Mouse (Mus musculus): ENCODE data around the gene Atg5. TPM values are rescaled to one million over a fixed set of nuclear protein-coding genes. Genes with fewer than 3 reads are reported as not detected.
A peak's percentile ranks its signal among the peaks of the same experiment; 100 is the strongest.
"Not testable (repeated sequence)": the region's sequence is repeated elsewhere in the genome, so short reads cannot be mapped to it uniquely, and the experiment has no call there.

Gene Atg5
- total RNA-seq (2022) = 10 to 100 TPM; 14.7 to 16.8 (median 16.0) TPM

DNA sequence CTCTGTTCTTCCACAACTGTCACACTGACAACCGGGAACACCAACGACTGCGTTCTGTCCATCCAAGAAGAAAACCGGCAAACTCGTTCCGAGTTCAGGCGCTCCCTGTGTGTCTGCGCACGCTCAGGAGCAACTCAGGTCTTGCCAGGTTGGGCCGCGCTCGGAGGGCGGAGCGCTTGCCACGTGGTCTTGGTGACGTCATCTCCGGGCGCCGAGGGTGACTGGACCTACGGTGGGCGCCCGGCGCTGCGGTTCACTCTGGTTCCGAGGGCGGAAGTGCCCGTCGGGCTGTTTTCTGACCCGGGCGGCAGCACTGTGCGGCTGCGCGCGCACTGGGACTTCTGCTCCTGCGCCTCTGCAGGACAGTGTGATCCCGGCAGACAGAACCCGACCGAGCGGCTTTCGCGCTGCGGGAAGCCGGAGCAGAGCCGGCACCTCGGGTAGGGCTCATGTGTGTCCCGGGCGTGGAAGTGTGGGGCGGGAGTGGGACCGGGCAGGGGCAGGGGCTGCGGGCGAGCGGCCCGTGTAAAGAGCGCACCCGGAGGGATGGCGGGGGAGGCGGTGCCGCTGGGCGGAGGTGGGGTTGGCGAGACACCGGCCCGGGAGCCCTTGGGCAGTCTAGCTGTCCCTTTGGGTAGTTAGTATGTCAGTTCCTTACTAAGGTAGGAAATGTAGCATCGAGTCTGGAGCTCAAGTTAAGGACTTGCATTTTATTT, at the start of gene Atg5:
Gene Atg5, plus strand, starts transcription at position 214 of the 716 bp plus-strand sequence.
- peak; percentile 97 for DNase-seq (ENCODE audit: low spot score)

DNA sequence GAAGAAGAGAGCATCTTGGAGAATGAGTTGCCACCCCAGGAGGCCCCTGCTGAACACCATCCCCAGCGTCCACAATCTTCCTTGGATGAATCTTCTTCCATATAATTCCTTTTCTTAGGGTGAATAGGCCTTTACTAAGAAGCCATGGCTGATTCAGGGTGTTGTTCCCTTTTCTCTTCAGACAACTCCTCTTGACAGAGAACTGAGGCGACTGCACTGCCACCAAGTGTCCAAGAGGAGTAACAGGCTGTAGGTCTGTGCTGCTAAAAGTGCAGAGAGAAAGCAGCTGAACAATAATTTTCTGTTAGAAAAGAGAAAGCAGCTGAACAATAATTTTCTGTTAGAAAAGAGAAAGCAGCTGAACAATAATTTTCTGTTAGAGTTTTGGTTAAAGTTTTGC, 49.1 kb upstream of the Atg5 start:
- DNase-seq (ENCODE audit: low spot score) = not testable (repeated sequence)

DNA sequence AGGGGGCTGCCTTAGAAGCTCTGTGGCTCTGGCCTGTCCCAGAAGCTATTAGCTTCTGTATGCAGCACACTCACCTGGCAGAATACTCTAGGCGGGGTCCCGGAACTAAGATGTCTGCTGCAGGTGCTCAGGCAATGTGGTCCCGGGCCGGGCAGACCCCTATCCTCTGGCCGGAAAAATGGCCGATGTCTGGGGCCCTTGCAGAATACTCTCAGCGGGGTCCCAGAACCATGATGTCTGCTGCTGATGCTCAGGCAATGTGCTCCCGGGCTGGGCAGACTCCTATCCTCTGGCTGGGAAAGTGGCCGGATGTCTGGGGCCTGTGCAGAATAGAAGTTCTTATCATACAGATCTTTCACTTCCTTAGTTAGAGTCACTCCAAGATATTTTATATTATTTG, 43.8 kb upstream of the Atg5 start:
- DNase-seq (ENCODE audit: low spot score) = no peak

DNA sequence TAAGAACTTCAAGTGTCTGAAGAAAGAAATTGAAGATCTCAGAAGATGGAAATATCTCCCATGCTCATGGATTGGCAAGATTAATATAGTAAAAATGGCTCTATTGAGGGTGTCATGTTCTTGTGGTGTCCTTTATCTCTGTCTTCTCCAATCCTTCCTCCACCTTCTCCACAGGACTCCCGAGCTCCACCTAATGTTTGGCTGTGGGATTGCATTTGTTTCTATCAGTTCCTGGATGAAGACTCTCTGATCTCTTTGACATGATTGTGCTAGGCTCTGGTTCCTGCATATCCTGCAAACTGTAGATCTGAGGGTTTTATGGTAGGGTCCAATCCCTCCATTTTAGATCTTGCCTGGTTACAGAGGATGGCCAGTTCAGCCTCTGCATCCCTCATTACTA, 34.8 kb upstream of the Atg5 start:
- DNase-seq (ENCODE audit: low spot score) = peak; percentile 6

DNA sequence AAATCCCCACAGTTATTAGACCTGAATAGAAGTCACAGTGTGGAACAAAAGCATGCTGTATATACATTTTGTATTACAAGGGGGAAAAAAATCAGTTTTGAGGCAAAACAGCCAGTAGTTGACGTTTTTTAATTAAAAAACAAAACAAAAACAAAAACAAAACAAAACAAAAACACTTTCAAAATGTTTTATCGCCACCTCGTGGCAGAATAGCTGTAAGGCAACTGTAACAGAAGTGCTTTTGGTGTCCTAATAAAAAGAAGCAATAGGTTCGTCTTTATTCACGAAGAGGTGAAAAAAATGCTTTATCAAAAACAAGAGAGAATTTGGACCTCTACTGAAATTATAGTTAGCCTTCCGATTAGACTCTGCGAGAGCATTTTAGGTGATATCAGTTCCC, 32.9 kb upstream of the Atg5 start:
- DNase-seq (ENCODE audit: low spot score) = not testable (repeated sequence)

DNA sequence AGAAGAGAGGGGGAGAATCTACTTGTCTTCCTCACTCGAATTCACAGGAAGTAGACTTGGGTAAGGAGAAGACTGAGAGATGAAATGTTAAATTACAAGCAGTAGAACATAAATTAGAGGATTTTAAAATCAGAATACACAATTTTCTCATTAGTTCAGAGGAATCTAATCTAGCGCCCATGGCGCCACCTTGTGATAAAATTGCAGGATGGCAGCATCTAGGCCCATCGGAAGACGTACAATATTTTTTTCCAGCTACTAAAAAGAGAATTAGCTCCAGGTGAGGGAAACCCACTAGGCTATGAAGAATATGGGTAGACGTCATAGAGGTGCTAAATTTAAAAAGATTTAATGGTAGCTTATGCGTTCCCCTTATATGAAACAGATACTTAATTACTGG, 11.5 kb upstream of the Atg5 start:
- no peak for DNase-seq (ENCODE audit: low spot score)

DNA sequence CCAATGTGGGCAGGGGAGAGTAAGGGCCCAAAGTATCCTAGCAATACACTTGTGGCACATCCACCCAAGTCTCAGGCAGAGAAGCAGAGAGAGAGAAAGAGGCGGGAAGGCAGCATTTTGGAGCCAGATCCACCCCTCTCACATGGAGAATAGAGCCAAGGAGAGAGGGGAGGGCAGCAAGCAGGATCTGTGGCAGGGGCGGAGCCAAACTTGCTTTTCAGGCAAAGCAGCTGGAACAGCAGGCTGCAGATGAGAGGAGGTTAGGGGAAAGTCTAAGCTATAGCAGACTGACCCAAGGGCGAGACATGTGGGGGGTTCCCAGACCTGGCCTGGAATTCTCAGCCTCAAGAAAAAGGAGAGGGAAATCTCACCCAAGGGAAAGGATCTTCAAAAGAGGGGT, 2.3 kb upstream of the Atg5 start:
- no peak for DNase-seq (ENCODE audit: low spot score)

DNA sequence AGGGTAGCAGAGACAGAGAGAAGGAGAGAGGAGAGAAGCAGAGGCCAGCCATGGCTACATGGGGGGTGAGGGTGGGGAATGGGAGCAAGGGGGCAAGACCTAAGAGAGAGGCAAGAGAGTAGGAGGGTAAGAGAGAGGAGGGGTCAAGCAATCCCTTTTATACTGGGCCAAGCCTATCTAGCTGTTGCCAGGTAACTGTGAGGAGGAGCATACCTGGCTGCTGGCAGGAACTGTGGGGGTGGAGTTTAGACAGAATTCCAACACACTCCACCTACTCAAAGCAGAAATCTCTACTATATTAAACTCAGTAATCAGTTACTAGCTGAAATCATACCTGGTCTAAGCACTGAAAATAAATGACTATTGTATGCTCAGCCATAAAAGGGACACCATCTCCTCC, 1.6 kb upstream of the Atg5 start:
- DNase-seq (ENCODE audit: low spot score) = no peak

DNA sequence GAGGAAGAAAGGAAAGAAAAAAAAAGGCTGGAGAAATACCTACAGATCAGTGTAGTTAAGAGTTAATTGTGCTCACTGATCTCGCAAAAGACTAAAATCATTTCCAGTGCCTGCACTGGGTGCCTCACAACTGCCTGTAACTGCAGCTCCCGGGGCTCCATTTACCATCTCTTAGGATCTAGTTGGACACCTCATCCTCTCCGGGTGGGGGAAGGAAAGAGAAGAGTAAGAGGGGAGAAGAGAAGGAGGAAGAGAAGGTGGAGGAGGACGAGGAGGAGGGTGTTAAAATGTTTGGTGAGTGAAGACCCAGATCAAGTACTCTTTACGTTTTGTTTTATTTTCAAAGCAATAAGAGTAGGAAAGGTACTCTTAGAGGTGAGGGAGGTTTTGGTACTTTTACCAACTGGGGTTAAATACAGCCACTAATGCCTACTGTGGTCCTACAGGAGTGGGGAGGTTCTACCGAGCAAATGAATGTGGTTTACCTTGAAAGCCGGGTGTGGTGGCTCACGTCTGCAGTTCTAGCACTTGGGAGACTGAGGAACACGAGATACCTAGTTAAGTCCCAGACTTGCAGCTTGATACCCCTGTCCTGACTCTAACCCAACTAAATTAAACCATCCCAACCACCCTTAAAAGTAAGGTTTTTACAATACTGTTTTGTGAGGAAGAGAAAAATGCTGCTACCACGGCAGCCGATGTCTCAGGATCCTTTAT, 574 bp upstream of the Atg5 start:
- no peak for DNase-seq (ENCODE audit: low spot score)

DNA sequence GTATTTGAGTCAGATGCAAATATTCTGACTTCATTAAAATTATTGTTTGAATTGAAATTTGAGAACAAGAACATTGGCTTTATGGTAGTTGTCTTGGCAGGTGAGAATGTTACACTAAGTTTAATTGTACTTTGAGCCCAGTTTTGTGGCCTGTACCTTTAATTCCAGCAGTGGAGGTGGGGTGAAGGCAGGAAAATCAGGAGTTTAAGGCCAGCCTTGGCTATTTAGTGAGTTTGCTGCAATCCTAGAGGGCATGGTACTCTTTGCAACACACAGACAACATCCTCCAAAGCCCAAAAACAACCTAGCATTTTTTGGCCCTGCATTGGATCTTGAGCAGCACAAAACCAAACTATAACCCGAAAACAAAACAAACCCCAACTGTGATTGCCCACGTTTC, 1.1 kb downstream of the Atg5 start:
- DNase-seq (ENCODE audit: low spot score) = no peak

DNA sequence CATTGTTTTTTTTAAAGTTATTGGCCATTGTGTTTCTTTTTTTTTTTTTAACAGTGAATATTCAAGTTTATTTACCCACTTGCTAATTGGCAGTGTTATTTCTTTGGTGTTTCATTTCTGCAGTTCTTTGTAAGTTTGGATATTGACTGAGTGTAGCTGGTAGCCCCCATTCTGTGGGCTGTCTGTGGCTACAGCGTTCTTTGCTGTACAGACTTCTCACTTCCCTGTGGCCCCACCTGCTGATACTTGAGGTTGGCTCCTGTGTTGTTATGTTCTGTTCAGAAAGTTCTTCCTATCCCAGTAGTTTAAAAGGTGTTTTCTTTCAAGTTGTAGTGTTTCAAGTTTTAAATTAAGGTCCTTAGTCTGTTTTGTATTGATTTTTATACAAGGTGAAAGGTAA, 14.2 kb downstream of the Atg5 start:
- DNase-seq (ENCODE audit: low spot score) = no peak

DNA sequence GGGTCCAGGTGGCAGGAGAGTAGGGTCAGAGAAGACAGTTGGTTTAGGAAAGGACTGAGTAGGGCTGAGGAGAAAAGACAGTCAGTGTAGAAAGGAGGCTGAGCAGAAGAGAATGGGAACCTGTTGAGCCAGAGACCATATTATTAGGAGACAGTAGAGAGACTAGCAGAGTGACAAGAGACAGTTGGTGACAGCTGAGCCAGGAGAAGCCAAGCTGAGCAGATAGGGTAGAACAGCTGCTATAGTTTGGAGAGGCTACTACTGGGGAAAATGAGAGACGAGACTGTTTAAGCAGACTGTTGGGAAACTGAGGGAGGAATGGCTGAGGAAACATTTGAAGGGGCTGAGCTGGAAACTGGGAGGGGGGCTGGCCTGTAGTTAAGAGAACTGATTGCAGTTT, 16.9 kb downstream of the Atg5 start:
- no peak for DNase-seq (ENCODE audit: low spot score)

DNA sequence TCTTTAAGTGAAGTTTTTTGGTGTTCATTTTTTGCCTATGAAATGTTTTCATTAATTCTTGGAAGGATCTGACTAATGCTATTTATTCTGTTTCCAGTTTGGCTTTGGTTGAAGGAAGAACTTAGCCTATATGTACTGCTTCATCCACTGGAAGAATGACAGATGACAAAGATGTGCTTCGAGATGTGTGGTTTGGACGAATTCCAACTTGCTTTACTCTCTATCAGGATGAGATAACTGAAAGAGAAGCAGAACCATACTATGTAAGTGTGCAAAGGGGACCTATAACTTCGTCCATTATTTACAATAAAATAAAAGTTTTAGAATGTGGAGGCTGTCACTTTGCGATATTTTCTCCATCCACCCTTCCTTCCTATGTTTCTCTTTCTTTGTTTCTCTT, 17.8 kb downstream of the Atg5 start:
- no peak for DNase-seq (ENCODE audit: low spot score)

DNA sequence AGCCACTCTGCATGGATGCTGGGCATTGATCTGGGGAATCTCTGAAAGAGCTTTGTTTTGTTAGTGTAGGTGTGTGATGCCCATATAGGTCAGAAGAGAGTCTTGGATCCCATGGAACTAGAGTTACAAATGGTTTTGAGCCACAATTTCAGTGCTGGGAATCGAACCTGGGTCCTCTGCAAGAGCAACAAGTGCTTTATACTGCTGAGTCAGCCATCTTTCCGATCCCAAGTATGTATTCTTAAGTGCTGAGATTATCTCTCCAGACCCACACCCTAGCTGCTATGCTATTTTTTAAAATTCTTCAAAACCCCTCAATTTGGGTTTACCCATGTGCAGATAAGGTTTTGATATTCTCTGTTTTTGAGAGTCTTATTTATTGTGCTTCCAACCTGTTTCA, 22.7 kb downstream of the Atg5 start:
- DNase-seq (ENCODE audit: low spot score) = no peak

DNA sequence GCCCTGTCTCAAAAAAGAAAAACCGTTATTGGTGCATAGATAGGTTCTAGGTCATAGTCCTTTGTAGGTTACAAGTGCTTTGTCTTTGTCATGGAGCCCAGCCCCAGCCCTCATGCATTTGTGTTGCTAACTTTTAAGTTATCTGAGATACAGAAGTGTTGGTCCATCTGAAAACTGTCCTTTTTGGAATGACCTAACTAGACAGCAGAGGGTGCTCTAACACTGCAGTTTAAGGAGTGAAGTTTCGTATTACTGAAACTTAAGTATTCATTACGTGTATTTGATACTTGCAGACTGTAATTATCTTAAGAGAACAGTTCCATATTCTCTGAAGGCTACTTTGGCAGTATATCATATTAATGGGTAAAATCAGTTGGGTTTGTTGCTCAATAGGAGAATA, 24.0 kb downstream of the Atg5 start:
- peak; percentile 46 for DNase-seq (ENCODE audit: low spot score)

DNA sequence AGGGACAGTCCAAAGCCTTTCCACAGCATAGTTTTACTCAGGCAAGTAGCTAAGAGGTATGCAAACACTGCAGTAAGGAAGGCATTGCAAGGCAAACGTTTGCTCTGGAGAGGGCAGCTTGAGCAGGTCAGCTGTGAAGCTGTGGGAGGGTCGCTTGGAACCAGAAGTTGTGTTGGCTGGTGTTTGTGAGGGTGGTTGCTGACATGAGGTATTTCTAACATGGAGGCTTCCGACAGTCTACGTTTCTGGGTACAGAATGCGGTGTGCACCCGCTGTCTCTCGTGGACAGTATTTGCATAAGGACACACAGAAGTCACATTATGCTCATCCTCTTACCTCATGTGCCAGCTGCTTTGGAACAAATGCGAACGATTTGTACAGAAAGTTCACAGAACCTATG, 31.0 kb downstream of the Atg5 start:
- no peak for DNase-seq (ENCODE audit: low spot score)

DNA sequence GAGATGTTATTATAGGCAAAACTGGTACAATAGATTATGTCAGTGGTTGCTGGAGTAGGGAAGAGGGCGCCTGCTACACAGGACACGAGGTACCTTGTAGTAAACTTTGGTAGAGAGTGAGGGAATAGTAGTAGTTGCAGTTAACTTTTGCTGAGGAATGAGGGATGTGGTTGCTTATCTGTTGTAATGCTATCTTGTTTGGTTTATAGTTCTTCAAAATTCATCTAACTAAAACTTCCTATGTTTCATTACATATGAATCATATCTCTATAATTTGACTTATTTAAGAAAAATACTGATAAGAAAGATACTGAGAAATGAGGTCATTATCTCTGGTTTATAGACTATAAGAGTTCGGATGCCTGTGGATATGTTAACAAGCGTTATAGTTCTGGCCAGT, 31.9 kb downstream of the Atg5 start:
- no peak for DNase-seq (ENCODE audit: low spot score)

DNA sequence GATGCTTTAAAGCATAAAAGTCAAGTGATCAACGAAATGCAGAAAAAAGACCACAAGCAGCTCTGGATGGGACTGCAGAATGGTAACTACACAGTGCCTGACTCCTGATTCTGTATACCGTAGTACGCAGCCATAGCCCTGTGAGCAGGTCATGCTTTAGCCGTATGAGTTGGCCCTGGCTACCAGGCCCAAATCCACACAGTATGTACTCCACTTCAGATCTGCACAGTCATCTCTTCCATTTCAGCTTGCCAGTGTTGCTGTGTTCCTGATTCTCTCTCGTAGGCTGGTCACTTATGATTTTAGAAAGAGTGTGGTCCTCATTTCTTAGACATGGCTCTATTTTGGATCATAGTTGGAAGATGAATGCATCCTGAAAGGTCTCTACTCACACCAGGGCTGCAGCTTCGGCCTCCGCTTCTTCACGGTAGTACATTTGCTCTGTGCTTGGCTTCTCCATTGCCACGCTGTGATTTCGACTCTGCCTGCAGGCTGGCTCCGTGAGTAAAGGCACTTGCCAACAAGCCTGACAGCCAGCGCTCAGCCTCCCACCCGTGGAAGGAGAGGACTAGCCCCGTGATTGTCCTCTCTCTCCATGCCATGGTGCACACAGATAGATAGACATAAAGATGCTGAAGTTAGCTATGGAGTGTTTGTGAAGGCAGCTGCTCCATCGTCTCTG, 35.6 kb downstream of the Atg5 start:
- DNase-seq (ENCODE audit: low spot score) = no peak

DNA sequence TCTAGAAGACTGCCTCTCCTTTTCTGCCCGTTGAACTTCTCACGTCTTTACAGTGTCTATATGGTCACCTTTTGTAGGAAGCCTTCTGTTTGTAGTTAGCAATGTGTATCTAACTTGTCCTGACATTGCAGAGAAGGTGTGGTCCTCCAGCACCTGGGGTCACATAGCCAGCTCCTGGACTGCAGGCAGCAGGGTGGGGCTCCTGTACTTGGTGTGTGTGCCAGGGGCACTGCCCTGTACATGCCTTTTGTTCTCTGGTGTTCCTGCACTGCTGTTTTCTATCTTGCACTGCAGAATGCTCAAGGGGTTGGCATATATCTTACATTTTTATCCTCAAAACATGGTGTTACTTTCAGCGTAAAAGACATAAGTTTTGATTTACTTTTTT, 36.2 kb downstream of the Atg5 start:
- no peak for DNase-seq (ENCODE audit: low spot score)

DNA sequence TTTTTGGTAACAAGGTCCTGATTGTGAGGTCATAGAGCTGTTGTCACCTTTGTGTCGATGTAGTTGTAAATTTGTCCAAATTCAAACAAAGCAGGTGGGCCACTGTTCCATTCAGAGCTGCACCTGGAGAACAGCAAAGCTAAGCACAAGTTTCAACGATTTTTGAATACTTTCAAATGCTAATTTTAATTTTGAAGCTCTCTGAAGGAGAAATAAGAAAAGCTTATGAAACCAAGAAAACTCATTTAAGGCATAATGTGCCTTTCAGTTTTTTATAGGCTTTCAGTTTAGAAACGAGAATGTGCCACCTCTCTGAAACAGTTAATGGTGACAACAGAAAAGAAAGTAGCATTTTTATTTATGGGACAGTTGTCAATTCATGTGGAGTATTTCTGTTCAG, 36.7 kb downstream of the Atg5 start:
- DNase-seq (ENCODE audit: low spot score) = no peak

DNA sequence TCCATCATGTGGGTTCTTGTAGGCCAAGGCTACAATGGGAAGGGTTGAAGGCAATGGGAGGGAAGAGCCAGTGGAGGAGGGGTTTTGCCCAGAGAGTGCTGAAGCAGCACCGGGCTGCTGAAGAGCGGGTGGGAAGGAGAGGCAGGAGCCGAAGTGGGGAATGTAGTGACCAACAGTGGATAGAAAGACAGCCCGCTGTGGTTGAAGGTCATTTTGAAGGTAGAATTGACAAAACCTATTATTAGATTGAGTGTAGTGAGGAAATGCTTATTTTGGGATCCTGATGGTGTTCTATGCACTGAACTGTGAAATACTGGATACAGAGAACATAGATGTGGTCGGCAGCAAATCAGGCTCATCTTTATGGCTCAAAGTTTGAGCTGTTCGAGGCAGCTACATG, 38.1 kb downstream of the Atg5 start:
- no peak for DNase-seq (ENCODE audit: low spot score)

DNA sequence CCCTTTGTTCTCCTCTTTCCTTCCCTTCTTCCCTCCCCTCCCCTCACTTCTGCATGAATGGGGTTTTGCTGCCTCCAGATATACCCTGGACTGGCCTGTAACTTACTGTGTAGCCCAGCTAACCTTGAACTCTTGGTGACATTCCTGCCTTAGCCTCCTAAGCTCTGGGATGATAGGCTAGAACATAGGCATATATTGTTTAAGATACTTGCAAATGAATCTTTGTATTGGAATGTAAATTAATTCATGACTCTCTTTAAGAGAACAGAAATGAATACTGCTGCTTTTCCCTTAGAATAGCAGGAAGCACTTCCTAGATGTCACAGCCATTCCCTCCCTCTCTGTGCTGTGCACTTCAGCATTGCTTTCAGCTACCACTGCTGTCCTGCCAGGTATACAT, 40.1 kb downstream of the Atg5 start:
- DNase-seq (ENCODE audit: low spot score) = no peak

DNA sequence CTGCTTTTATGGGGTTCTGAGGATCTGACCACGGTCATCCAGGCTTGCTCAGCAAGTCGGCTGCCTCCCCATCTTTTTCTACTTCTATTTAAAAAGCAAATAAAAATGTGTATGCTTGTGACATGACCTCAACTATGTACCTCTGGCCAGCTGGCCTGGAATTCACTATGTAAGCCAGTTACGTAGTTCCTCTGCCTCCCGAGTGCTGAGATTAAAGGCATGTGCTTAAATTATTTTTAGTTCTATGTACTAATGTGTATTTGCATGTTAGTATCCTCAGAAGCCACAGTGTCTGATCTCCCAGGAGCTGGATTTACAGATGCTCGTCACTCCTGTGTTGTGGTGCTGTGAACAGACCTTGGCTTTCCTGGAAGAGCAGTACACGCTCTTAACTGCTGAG, 41.1 kb downstream of the Atg5 start:
- no peak for DNase-seq (ENCODE audit: low spot score)
